8 mouse cellular contexts compared by ENCODE assay signal in the genomic region with DNA sequence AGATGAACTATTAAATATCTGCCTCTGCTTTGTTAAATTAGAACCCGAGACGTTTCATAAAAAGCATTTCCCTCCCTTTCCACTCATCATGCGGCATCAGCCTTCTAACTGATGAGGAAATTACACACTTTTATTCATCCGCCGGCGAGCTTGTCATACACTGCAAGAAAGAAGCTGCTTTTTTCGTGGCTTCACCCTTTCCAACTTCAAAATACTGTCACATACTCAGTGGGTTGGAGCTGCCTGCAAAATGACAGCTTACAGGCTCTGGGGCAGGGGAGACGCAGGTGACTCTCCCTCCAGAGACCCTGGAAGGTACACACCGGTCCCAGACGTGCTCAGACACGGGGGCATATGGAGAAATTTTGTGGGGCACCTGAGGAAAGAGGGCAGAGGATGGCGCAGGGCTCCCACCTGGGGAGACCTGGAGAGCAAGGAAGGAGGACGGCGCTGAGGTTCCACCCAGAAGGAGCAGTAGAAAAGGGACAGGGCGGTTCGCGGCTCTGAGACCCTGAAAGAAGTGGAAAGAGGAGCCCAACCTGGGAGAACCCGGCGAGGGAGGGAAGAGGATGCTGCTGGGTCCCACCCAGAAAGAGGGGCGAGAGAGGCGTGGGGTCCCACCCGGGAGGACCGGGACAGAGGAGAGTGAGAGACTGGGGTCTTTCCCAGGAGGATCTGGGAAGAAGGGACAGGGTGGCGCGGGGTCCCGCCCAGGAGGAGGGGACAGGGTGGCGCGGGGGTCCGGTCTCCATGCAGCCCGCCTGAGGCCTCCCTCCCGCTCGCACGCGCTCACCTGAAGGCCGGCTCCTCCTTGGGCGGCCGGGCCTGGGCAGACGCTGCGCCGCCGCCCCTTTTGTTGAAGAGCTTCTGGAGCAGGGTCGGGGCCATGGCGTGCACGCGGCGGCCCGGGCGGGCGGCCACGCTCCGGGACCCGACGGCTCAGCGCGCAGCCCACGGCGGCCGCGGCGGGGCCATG. TPM values are rescaled to one million over a fixed set of nuclear protein-coding genes. Genes with fewer than 3 reads are reported as not detected.
DNase-seq lines count a peak whose midpoint lies in the region; ATAC-seq and TF ChIP-seq lines count a peak whose summit lies in the region.

No protein-coding gene starts in this region.

- H3K4me3 ChIP-seq in embryonic facial prominence, embryonic 11.5 days (ENCODE audit: low read depth, low read length) = peak overlapping the region; percentile 77
- H3K4me3 ChIP-seq in liver, adult 2 months (ENCODE audit: insufficient read depth, low read depth, low read length) = peak overlapping the region; percentile 76
- H3K4me3 ChIP-seq in neural tube, embryonic 13.5 days = peak overlapping the region; percentile 89

- DNase-seq in layer of hippocampus, adult 18-20 months (ENCODE audit: low spot score in 2 of 2) = peak; percentile 19 to 41
- no peak for DNase-seq in layer of hippocampus, adult 9-10 months (ENCODE audit: low spot score)
- DNase-seq in Muller cell, postnatal 12 days (ENCODE audit: inconsistent ontology term) = peak; percentile 32
- DNase-seq in embryonic facial prominence, embryonic 11.5 days (ENCODE audit: low spot score) = no peak
- DNase-seq in heart, postnatal 36 days = peak; percentile 34 to 38
- no peak for DNase-seq in liver, adult 2 months (ENCODE audit: extremely low read depth, low read depth, low spot score)
- no peak for DNase-seq in MN1 (ENCODE audit: low spot score)

- intact Hi-C loops in heart, postnatal 36 days (cut with DNase I) = loop anchor here (1.0 to 5.0 kb wide), 3 partner anchors 35 to 283 kb away; no protein-coding TSS in a partner anchor

- peak; percentile 62 for ATAC-seq in embryonic facial prominence, embryonic 11.5 days (replicated peaks; ENCODE audit: insufficient number of reproducible peaks, low FRiP score, low TSS enrichment, low read depth)
- peak; percentile 8; the same call in 1 of the 2 replicates for ATAC-seq in neural tube, embryonic 13.5 days (ENCODE audit: low read depth)

- H3K36me3 ChIP-seq in embryonic facial prominence, embryonic 11.5 days (replicated peaks; ENCODE audit: control insufficient read depth, insufficient read depth, low read depth, low read length) = no peaks in the 10 kb centered on the region
- no peaks in the 10 kb centered on the region for H3K36me3 ChIP-seq in liver, adult 2 months (ENCODE audit: control insufficient read depth, insufficient read depth, low read length)
- no peaks in the 10 kb centered on the region for H3K36me3 ChIP-seq in neural tube, embryonic 13.5 days

- H3K79me2 ChIP-seq in liver, adult 2 months (ENCODE audit: control insufficient read depth, insufficient read depth, low read length) = peaks cover 22% of the 10 kb centered on the region

- H3K4me2 ChIP-seq in embryonic facial prominence, embryonic 11.5 days (ENCODE audit: low read depth, low read length) = peak overlapping the region; percentile 86
- peak overlapping the region; percentile 90 for H3K4me2 ChIP-seq in neural tube, embryonic 13.5 days

- peak overlapping the region; percentile 65 for H3K27ac ChIP-seq in embryonic facial prominence, embryonic 11.5 days (replicated peaks; ENCODE audit: low read depth, low read length)
- H3K27ac ChIP-seq in liver, adult 2 months (replicated peaks; ENCODE audit: insufficient read depth, low read depth, low read length) = peak overlapping the region; percentile 76
- peak overlapping the region; percentile 87 for H3K27ac ChIP-seq in neural tube, embryonic 13.5 days (replicated peaks)

- H3K27me3 ChIP-seq in embryonic facial prominence, embryonic 11.5 days (ENCODE audit: control insufficient read depth, insufficient read depth, low read length) = no peaks in the 10 kb centered on the region
- no peaks in the 10 kb centered on the region for H3K27me3 ChIP-seq in liver, adult 2 months (ENCODE audit: control insufficient read depth, insufficient read depth, low read length)
- no peaks in the 10 kb centered on the region for H3K27me3 ChIP-seq in neural tube, embryonic 13.5 days

- no peak for TF ChIP-seq POLR2A in liver, adult 2 months (IDR thresholded peaks at IDR 0.05; ENCODE audit: extremely low read depth, insufficient read depth, low read length)

- no peaks in the 10 kb centered on the region for H3K9me3 ChIP-seq in embryonic facial prominence, embryonic 11.5 days (replicated peaks; ENCODE audit: control insufficient read depth, low read length)
- no peaks in the 10 kb centered on the region for H3K9me3 ChIP-seq in neural tube, embryonic 13.5 days

- WGBS in embryonic facial prominence, embryonic 11.5 days = 3% methylated on average over 48 of the region's 60 CpGs
- WGBS in liver, adult 2 months = 4% methylated on average over 60 of the region's 60 CpGs
- whole genome bisulfite sequencing in neural tube, embryonic 13.5 days = 4% methylated on average over 37 of the region's 60 CpGs

- H3K9ac ChIP-seq in embryonic facial prominence, embryonic 11.5 days (replicated peaks; ENCODE audit: low read length) = peak overlapping the region; percentile 87
- H3K9ac ChIP-seq in liver, adult 2 months (ENCODE audit: low read depth, low read length) = peak overlapping the region; percentile 89
- H3K9ac ChIP-seq in neural tube, embryonic 13.5 days = peak overlapping the region; percentile 93

- no peaks in the 10 kb centered on the region for H3K4me1 ChIP-seq in embryonic facial prominence, embryonic 11.5 days (ENCODE audit: control insufficient read depth, insufficient read depth, low read length)
- peaks cover 14% of the 10 kb centered on the region for H3K4me1 ChIP-seq in liver, adult 2 months (ENCODE audit: control insufficient read depth, insufficient read depth, low read length)
- peaks cover 25% of the 10 kb centered on the region for H3K4me1 ChIP-seq in neural tube, embryonic 13.5 days (replicated peaks)

- TF ChIP-seq CTCF in liver, adult 2 months (IDR thresholded peaks at IDR 0.05; ENCODE audit: low read depth, low read length) = no peak

RNA-seq across cellular contexts. Expression of a gene that starts 0.6 kb away (rescaled TPM):
- 10 to 100 TPM; 23.9 to 24.1 TPM for total RNA-seq in layer of hippocampus, adult 18-20 months (2021)
- 3.9 and 4.5 TPM in 2 replicates for polyA plus RNA-seq in embryonic facial prominence, embryonic 11.5 days (2014; fragmentation: Nextera tagmentation; extraction: Ambion mirVana)
- 10 to 100 TPM; 13.8 to 20.3 TPM for total RNA-seq in heart, postnatal 36 days (2021)
- 43.3 and 46.7 TPM in 2 replicates for total RNA-seq in liver, adult 2 months (2014; rRNA removed)
- 4.9 and 6.3 TPM in 2 replicates for polyA plus RNA-seq in liver, adult 2 months (2012; rRNA removed)
- 5.9 and 7.0 TPM in 2 replicates for polyA plus RNA-seq in neural tube, embryonic 13.5 days (2015; fragmentation: Nextera tagmentation; extraction: Ambion mirVana)

RNA-seq across cellular contexts. Expression of a gene that starts 24.1 kb away (rescaled TPM):
- total RNA-seq in layer of hippocampus, adult 18-20 months (2021) = 10 to 100 TPM; 84.8 TPM
- 246 and 268 TPM in 2 replicates for polyA plus RNA-seq in embryonic facial prominence, embryonic 11.5 days (2014; fragmentation: Nextera tagmentation; extraction: Ambion mirVana)
- total RNA-seq in heart, postnatal 36 days (2021) = 10 to 100 TPM; 37.6 to 39.4 TPM
- total RNA-seq in liver, adult 2 months (2014; rRNA removed) = 29.5 and 33.3 TPM in 2 replicates
- 5.7 and 7.1 TPM in 2 replicates for polyA plus RNA-seq in liver, adult 2 months (2012; rRNA removed)
- polyA plus RNA-seq in neural tube, embryonic 13.5 days (2015; fragmentation: Nextera tagmentation; extraction: Ambion mirVana) = 161 and 165 TPM in 2 replicates

Comparison
In these comparisons a context has a peak if more than half of its experiments do, and no peak if none do; other contexts are left out.
1. DNase-seq: peak in layer of hippocampus, adult 18-20 months (2 of 2), Muller cell, postnatal 12 days (single experiment) and heart, postnatal 36 days (2 of 2); none in layer of hippocampus, adult 9-10 months (single experiment), embryonic facial prominence, embryonic 11.5 days (single experiment), liver, adult 2 months (single experiment) and MN1 (single experiment).
2. Peak in every context shown above with its lines, with median percentiles within 50 percentile points of each other: H3K27ac ChIP-seq, H3K4me3 ChIP-seq and H3K9ac ChIP-seq.